Mouse (Mus musculus) heart, postnatal 0 days (tissue): ENCODE results near the gene Ighmbp2. TPM values are rescaled to one million over a fixed set of nuclear protein-coding genes. Genes with fewer than 3 reads are reported as not detected.

Source experiments
- ATAC-seq: fragments of 200-750 bp; cut with Nextera tagmentation; 2 replicates; pipeline ENCODE4 v1.8.0; 2017; ENCODE audit warnings: low read depth, moderate number of reproducible peaks, moderate library complexity; ENCODE audit not compliant: insufficient read depth
- DNase-seq: peaks from one replicate; pipeline ENCODE4 v3.0.0-alpha.2; 2016; ENCODE audit warnings: low spot score
- H3K27ac ChIP-seq: fragments of 300-500 bp; sonication (generic); 2 replicates; pipeline ENCODE4 v1.5.1; 2014; ENCODE audit warnings: low read depth, mild to moderate bottlenecking
- H3K27me3 ChIP-seq: fragments of 300-500 bp; sonication (generic); 2 replicates; pipeline ENCODE4 v1.6.1; 2014; ENCODE audit warnings: low read length, mixed read lengths; ENCODE audit not compliant: control insufficient read depth, insufficient read depth
- H3K36me3 ChIP-seq: fragments of 300-500 bp; sonication (generic); replicated peaks from 2 replicates; pipeline ENCODE4 v1.6.1; 2014; ENCODE audit warnings: low read length, mixed read lengths; ENCODE audit not compliant: control insufficient read depth, insufficient read depth
- H3K4me1 ChIP-seq: fragments of 300-500 bp; sonication (generic); 2 replicates; pipeline ENCODE4 v1.6.1; 2014; ENCODE audit warnings: antibody characterized with exemption; ENCODE audit not compliant: control insufficient read depth, insufficient read depth
- H3K4me2 ChIP-seq: fragments of 300-500 bp; sonication (generic); 2 replicates; pipeline ENCODE4 v1.6.1; 2014; ENCODE audit warnings: low read depth, mild to moderate bottlenecking, low read length, moderate library complexity
- H3K4me3 ChIP-seq: fragments of 300-500 bp; sonication (generic); 2 replicates; pipeline ENCODE4 v1.5.1; 2014; ENCODE audit warnings: low read depth, low read length
- H3K9ac ChIP-seq: fragments of 300-500 bp; sonication (generic); replicated peaks from 2 replicates; pipeline ENCODE4 v1.6.1; 2014; ENCODE audit warnings: low read depth, low read length, mixed read lengths
- H3K9me3 ChIP-seq: fragments of 300-500 bp; sonication (generic); replicated peaks from 2 replicates; pipeline ENCODE4 v1.6.1; 2016; ENCODE audit warnings: low read length; ENCODE audit not compliant: control insufficient read depth
- CTCF ChIP-seq: IDR thresholded peaks from 2 replicates; pipeline ENCODE4 v1.5.1; 2016; ENCODE audit warnings: antibody characterized with exemption, control low read depth, low read depth
- EP300 ChIP-seq: IDR thresholded peaks from 2 replicates; pipeline ENCODE4 v1.6.1; 2016; ENCODE audit warnings: antibody characterized with exemption, low read depth
- WGBS: fragments of 180-500 bp; shearing (Covaris S2); extraction: QIAGEN DNeasy Blood & Tissue Kit; methylation state at CpG from one replicate; pipeline ENCODE4 v1.1.7; 2014; 5-methylcytosine and 5-hydroxymethylcytosine counted together
- polyA plus RNA-seq: library from polyadenylated mRNA; unstranded; fragments of >200 nt; fragmentation: Nextera tagmentation; extraction: Ambion mirVana; gene quantifications from 2 replicates; pipeline ENCODE4 v1.2.1, GENCODE M21; 2015
- total RNA-seq: library from RNA; depleted of rRNA; stranded (reverse); fragments of >200 nt; gene quantifications from 2 replicates; pipeline ENCODE4 v1.2.3, GENCODE M21; 2014; ENCODE audit warnings: low replicate concordance

Ighmbp2 gene
- total and polyA plus RNA-seq, 2 experiments from 2014 or later = 3.1 to 4.5 TPM

DNA sequence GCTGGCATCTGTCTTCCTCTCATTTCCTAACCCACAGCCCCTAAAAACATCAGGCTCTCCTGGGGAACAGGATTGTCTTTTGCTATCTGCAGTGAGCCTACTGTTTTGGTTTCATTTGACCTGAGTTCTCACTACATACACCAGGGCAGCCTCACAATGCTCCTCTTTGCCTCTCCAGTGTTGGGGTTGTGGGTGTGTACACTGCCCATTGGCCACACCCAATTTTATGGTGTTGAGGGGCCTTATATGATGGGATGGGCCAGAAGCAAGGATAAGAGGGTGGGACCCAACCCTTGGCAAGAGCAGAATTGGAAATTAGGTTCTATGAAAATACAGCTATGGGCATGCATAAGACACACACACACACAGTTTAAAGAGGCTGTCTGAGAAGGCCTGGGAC lies 14.2 kb upstream of the Ighmbp2 start:
- no peak for DNase-seq
- TF ChIP-seq CTCF (no peak), EP300 (no peak)
- Histone ChIP-seq H3K27ac (no peak overlapping the region), H3K4me3 (no peak overlapping the region), H3K4me1 (no peaks in the 10 kb centered on the region), H3K27me3 (no peaks in the 10 kb centered on the region), H3K36me3 (no peaks in the 10 kb centered on the region), H3K9ac (no peak overlapping the region), H3K9me3 (no peaks in the 10 kb centered on the region), H3K4me2 (no peak overlapping the region)
- ATAC-seq = no peak

DNA sequence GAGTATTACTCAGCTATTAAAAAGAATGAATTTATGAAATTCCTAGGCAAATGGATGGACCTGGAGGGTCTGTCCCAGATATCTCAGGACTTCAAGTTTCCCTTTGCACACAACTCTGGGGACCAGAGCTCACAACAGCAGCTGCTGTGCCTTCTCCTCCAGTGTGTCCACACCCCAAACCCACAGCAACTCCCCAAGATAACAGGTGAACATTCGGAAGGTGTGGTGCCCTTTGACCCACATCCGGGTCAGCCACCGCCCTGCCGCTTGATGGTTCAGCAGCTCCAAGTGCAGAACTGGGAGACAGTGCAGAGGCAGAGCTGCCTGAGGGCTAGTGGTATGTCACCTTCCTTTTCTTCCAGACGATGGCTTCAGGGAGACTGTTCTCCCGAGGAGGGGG lies 12.4 kb upstream of the Ighmbp2 start:
- TF ChIP-seq EP300 (no peak), CTCF (no peak)
- Histone ChIP-seq H3K9me3 (no peaks in the 10 kb centered on the region), H3K27ac (no peak overlapping the region), H3K4me2 (no peak overlapping the region), H3K4me3 (no peak overlapping the region), H3K4me1 (no peaks in the 10 kb centered on the region), H3K27me3 (no peaks in the 10 kb centered on the region), H3K36me3 (peaks cover 12% of the 10 kb centered on the region), H3K9ac (no peak overlapping the region)
- ATAC-seq = no peak
- 78% methylated on average over 6 of the region's 6 CpGs for WGBS
- no peak for DNase-seq

- Histone ChIP-seq H3K36me3 (peaks cover 32% of the 10 kb centered on the region), H3K4me1 (no peaks in the 10 kb centered on the region), H3K4me3 (no peak overlapping the region), H3K9me3 (no peaks in the 10 kb centered on the region), H3K4me2 (no peak overlapping the region), H3K27me3 (no peaks in the 10 kb centered on the region), H3K27ac (no peak overlapping the region), H3K9ac (no peak overlapping the region)
- DNase-seq = no peak
- no peak for TF ChIP-seq CTCF
- no peak for TF ChIP-seq EP300
- no peak for ATAC-seq
- WGBS = 71% methylated on average over 1 of the region's 1 CpGs
These were observed 10.2 kb upstream of the Ighmbp2 start for GRCm38 (mm10) chr19:3292993-3293392.

DNA sequence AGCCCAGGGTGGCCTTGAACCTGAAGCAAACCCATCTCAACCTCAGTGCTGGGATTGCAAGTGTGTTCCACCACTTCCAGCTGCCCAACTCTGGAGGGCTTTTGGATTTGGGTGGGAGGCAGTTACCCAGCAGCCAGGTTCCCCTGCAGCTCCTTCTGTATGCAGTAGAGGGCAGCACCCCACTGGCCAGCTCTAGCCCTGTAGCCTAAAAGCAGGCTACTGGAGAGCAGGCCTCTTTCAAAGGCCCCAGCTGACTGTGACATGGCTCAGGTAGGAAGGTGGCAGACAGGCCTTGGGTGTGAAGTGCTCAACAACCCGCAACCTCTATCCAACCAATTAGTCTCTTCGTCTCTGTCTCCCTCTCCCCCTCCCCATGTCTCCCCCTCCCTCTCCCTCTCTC lies 9.2 kb upstream of the Ighmbp2 start:
- no peak overlapping the region for H3K9ac ChIP-seq

DNA sequence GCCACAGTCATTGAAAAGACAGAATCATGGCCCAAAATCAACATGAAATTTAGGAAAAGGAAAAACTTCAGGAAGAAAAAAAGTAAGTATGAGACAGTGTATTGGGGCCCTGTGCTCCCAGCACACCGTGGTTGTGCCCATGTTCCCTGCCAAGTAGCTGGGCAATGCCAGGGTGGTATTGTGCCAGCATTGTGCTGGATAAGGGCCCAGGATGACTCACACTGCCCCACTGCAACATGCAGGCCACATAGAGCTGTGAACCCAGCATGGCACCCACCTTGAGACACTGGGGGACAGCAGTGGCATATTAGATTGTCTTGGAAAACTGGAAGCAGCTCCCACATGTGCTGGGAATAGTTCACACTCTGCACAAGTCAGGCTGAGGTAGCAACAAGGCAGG lies 6.2 kb upstream of the Ighmbp2 start:
- TF ChIP-seq CTCF (no peak), EP300 (no peak)
- no peaks in the 10 kb centered on the region for H3K4me1 ChIP-seq
- peaks cover 50% of the 10 kb centered on the region for H3K36me3 ChIP-seq
- H3K9me3 ChIP-seq = no peaks in the 10 kb centered on the region
- ATAC-seq = no peak
- DNase-seq = no peak
- no peak overlapping the region for H3K4me2 ChIP-seq
- no peak overlapping the region for H3K9ac ChIP-seq
- 84% methylated on average over 1 of the region's 1 CpGs for WGBS
- no peaks in the 10 kb centered on the region for H3K27me3 ChIP-seq
- H3K4me3 ChIP-seq = no peak overlapping the region
- no peak overlapping the region for H3K27ac ChIP-seq

More for the DNA sequence above, 9.2 kb upstream of the Ighmbp2 start:
- Histone ChIP-seq H3K4me2 (no peak overlapping the region), H3K27me3 (no peaks in the 10 kb centered on the region), H3K36me3 (peaks cover 35% of the 10 kb centered on the region), H3K9me3 (no peaks in the 10 kb centered on the region), H3K27ac (no peak overlapping the region), H3K4me3 (no peak overlapping the region), H3K4me1 (no peaks in the 10 kb centered on the region)
- TF ChIP-seq CTCF (peak; percentile 82), EP300 (no peak)
- ATAC-seq (peak; percentile 76), DNase-seq (peak; percentile 32)
- WGBS = 58% methylated on average over 2 of the region's 2 CpGs

DNA sequence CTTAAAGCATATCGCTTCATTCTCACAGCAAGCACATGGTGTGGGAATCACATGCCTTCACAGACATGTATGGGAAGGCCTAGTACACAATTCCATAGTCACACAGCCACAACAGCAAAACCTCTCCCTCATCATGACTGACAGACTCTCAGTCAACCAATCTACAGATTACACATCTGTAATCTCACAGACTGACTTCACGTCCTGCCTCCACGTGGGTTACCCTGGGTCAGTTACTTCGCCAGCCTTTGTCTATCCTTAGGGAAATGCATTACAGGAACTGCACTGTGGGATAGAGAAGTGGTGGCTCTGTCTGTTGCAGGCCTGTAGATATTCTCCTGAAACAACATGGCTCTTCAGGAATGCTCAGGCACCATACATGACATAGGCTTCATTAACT lies 931 bp downstream of the Ighmbp2 start:
- WGBS = 55% methylated on average over 4 of the region's 4 CpGs
- Histone ChIP-seq H3K27ac (no peak overlapping the region), H3K9ac (peak overlapping the region; percentile 80), H3K9me3 (no peaks in the 10 kb centered on the region), H3K4me1 (peaks cover 16% of the 10 kb centered on the region), H3K4me3 (peak overlapping the region; percentile 78), H3K27me3 (no peaks in the 10 kb centered on the region), H3K4me2 (peak overlapping the region; percentile 90), H3K36me3 (peaks cover 36% of the 10 kb centered on the region)
- DNase-seq (no peak), ATAC-seq (no peak)
- TF ChIP-seq CTCF (no peak), EP300 (no peak)
